8 mouse cellular contexts compared by ENCODE assay signal in genomic region chr2:36214023-36214422, GRCm38 (mm10). TPM values are rescaled to one million over a fixed set of nuclear protein-coding genes. Genes with fewer than 3 reads are reported as not detected.
DNase-seq lines count a peak whose midpoint lies in the region; ATAC-seq lines count a peak whose summit lies in the region.

No protein-coding gene starts in this region.

- peak; percentile 60 for DNase-seq in T-cell, adult 2 months (ENCODE audit: low spot score)
- peak; percentile 85 to 91 for DNase-seq in cerebellum, postnatal 25 days
- peak; percentile 88 to 91 for DNase-seq in frontal cortex, postnatal 36 days (ENCODE audit: low spot score in 2 of 2)
- DNase-seq in layer of hippocampus, postnatal 36 days, result peak; percentile 85 to 87
- DNase-seq in lung, postnatal 36 days, result peak; percentile 92
- DNase-seq in retina, postnatal 1 day, result peak; percentile 89
- DNase-seq in thymus, postnatal 4 days, result peak; percentile 86

- H3K4me2 ChIP-seq in hindbrain, embryonic 15.5 days, result peak overlapping the region; percentile 32

- peaks cover 31% of the 10 kb centered on the region for H3K27me3 ChIP-seq in hindbrain, embryonic 15.5 days

- H3K9me3 ChIP-seq in hindbrain, embryonic 15.5 days, result no peaks in the 10 kb centered on the region

- 8% methylated on average over 8 of the region's 8 CpGs for WGBS in hindbrain, embryonic 15.5 days

- H3K9ac ChIP-seq in hindbrain, embryonic 15.5 days, result no peak overlapping the region

- no peak overlapping the region for H3K27ac ChIP-seq in hindbrain, embryonic 15.5 days (replicated peaks)

- H3K36me3 ChIP-seq in hindbrain, embryonic 15.5 days, result no peaks in the 10 kb centered on the region

- peak; percentile 86 for ATAC-seq in hindbrain, embryonic 15.5 days (ENCODE audit: low FRiP score, low read depth)

- H3K4me1 ChIP-seq in hindbrain, embryonic 15.5 days (replicated peaks), result peaks cover 11% of the 10 kb centered on the region

- H3K4me3 ChIP-seq in hindbrain, embryonic 15.5 days, result no peak overlapping the region

RNA-seq across cellular contexts. Expression of gene Ptgs1, which starts 16.2 kb away (rescaled TPM):
- polyA plus RNA-seq in hindbrain, embryonic 15.5 days (2015; fragmentation: Nextera tagmentation; extraction: Ambion mirVana), result 5.0 and 6.3 TPM in 2 replicates
- 10 to 100 TPM; 16.1 to 16.9 TPM for total RNA-seq in layer of hippocampus, postnatal 36 days (2021)
